Mouse (Mus musculus) forebrain, embryonic 10.5 days (tissue): ENCODE data around the gene Cep164. TPM values are rescaled to one million over a fixed set of nuclear protein-coding genes. Genes with fewer than 3 reads are reported as not detected.
A peak's percentile ranks its signal among the peaks of the same experiment; 100 is the strongest.
"Not testable (repeated sequence)": the region's sequence is repeated elsewhere in the genome, so short reads cannot be mapped to it uniquely, and the experiment has no call there.

Experiments used
- DNase-seq: peaks from one replicate; pipeline ENCODE4 v3.0.0-alpha.2; 2017; ENCODE audit warnings: low spot score; ENCODE audit errors: extremely low spot score
- H3K27ac ChIP-seq: fragments of 300-500 bp; sonication (generic); 2 replicates; pipeline ENCODE4 v1.5.1; 2016; ENCODE audit warnings: mild to moderate bottlenecking
- H3K27me3 ChIP-seq: fragments of 300-500 bp; sonication (generic); 2 replicates; pipeline ENCODE4 v1.6.1; 2016; ENCODE audit warnings: mild to moderate bottlenecking; ENCODE audit not compliant: poor library complexity, severe bottlenecking
- H3K36me3 ChIP-seq: fragments of 300-500 bp; sonication (generic); replicated peaks from 2 replicates; pipeline ENCODE4 v1.6.1; 2016; ENCODE audit warnings: mild to moderate bottlenecking, moderate library complexity
- H3K4me1 ChIP-seq: fragments of 300-500 bp; sonication (generic); 2 replicates; pipeline ENCODE4 v1.6.1; 2016
- H3K4me3 ChIP-seq: fragments of 300-500 bp; sonication (generic); 2 replicates; pipeline ENCODE4 v1.5.1; 2016; ENCODE audit warnings: mild to moderate bottlenecking, moderate library complexity
- H3K9me3 ChIP-seq: fragments of 300-500 bp; sonication (generic); 2 replicates; pipeline ENCODE4 v1.6.1; 2016; ENCODE audit warnings: mild to moderate bottlenecking, moderate library complexity
- WGBS: fragments of 180-500 bp; shearing (Covaris S2); methylation state at CpG from one replicate; pipeline ENCODE4 v1.1.7; 2016; 5-methylcytosine and 5-hydroxymethylcytosine counted together
- polyA plus RNA-seq: library from polyadenylated mRNA; unstranded; fragments of >200 nt; fragmentation: Nextera tagmentation; extraction: Ambion mirVana; gene quantifications from 2 replicates; pipeline ENCODE4 v1.2.1, GENCODE M21; 2016

Gene Cep164
- polyA plus RNA-seq, 1 experiment from 2014 or later: 19.3 TPM

GRCm38 (mm10) chr9:45797271-45797670 is 31.2 kb downstream of the Cep164 start:
- DNase-seq: no peak
- Histone ChIP-seq H3K4me1 (peaks cover 23% of the 10 kb centered on the region), H3K27ac (no peak overlapping the region), H3K4me3 (no peak overlapping the region), H3K36me3 (peaks cover 58% of the 10 kb centered on the region), H3K27me3 (no peaks in the 10 kb centered on the region), H3K9me3 (no peaks in the 10 kb centered on the region)
- WGBS: 81% methylated on average over 3 of the region's 3 CpGs

GRCm38 (mm10) chr9:45795722-45796121 is 32.8 kb downstream of the Cep164 start:
- peaks cover 29% of the 10 kb centered on the region for H3K4me1 ChIP-seq
- 92% methylated on average over 5 of the region's 5 CpGs for WGBS
- H3K27me3 ChIP-seq: no peaks in the 10 kb centered on the region
- H3K4me3 ChIP-seq: no peak overlapping the region
- peaks cover 56% of the 10 kb centered on the region for H3K36me3 ChIP-seq
- DNase-seq: no peak
- H3K9me3 ChIP-seq: no peaks in the 10 kb centered on the region
- no peak overlapping the region for H3K27ac ChIP-seq

GRCm38 (mm10) chr9:45793697-45794096 is 34.8 kb downstream of the Cep164 start:
- Histone ChIP-seq H3K9me3 (no peaks in the 10 kb centered on the region), H3K4me1 (peaks cover 32% of the 10 kb centered on the region), H3K4me3 (no peak overlapping the region), H3K36me3 (peaks cover 68% of the 10 kb centered on the region), H3K27ac (no peak overlapping the region), H3K27me3 (no peaks in the 10 kb centered on the region)
- DNase-seq: no peak
- WGBS: 92% methylated on average over 6 of the region's 6 CpGs

DNA sequence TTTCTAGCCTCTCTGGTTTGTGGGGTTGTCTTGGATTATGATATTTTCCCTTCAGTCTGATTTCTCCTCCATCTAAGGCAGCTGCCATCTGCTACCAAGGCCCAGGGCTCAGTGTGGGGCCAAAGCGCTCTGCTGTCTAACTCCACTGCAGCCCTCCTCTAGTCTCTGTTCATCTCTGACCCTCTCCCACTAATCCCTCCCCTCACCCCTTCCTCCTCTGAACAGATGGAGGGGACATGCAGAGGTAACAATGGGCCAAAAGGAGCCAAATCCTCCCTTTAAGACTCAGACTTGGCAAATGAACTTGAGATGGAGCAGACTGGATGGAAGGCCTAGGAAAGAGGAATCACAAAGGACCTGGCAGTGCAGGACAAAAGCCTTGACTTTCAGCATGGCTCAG is 36.3 kb downstream of the Cep164 start:
- H3K4me1 ChIP-seq: peaks cover 22% of the 10 kb centered on the region
- H3K4me3 ChIP-seq: no peak overlapping the region
- DNase-seq: no peak
- 94% methylated on average over 1 of the region's 1 CpGs for WGBS
- no peaks in the 10 kb centered on the region for H3K27me3 ChIP-seq
- no peaks in the 10 kb centered on the region for H3K9me3 ChIP-seq
- peaks cover 75% of the 10 kb centered on the region for H3K36me3 ChIP-seq
- H3K27ac ChIP-seq: peak overlapping the region; percentile 49; the same call in 1 of the 2 replicates

- H3K27ac ChIP-seq: 0 out of 2 replicates have a peak overlapping the region, but pooled peaks have one; percentile 30
- H3K27me3 ChIP-seq: no peaks in the 10 kb centered on the region
- H3K4me3 ChIP-seq: no peak overlapping the region
- peaks cover 80% of the 10 kb centered on the region for H3K36me3 ChIP-seq
- no peaks in the 10 kb centered on the region for H3K9me3 ChIP-seq
- DNase-seq: no peak
- 84% methylated on average over 8 of the region's 8 CpGs for WGBS
- H3K4me1 ChIP-seq: peaks cover 22% of the 10 kb centered on the region
Measured at GRCm38 (mm10) chr9:45791456-45792142, 36.9 kb downstream of the Cep164 start.

DNA sequence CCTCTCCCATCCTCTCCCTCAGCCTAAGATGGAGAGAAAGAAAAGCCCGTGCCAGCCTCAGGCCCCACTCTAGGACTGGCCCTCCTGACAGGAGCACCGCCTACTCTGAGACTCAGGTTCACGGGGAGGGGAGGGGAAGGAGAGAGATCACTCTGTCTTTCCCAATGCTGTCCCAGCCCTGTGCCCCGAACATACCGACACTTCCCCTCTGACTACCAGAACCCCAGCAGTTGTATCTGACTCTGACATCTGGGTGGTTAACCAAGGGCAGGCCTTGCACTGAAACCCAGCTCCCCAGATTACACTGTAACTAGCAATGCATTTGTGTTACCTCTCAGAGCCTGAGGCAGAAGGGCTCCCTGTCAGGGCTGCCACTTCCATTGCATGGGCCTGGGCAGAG is 40.1 kb downstream of the Cep164 start:
- Histone ChIP-seq H3K27ac (0 out of 2 replicates have a peak overlapping the region, but pooled peaks have one; percentile 31), H3K36me3 (peaks cover 82% of the 10 kb centered on the region), H3K4me1 (peaks cover 22% of the 10 kb centered on the region), H3K27me3 (no peaks in the 10 kb centered on the region), H3K4me3 (no peak overlapping the region), H3K9me3 (no peaks in the 10 kb centered on the region)
- WGBS: 59% methylated on average over 5 of the region's 5 CpGs
- no peak for DNase-seq

DNA sequence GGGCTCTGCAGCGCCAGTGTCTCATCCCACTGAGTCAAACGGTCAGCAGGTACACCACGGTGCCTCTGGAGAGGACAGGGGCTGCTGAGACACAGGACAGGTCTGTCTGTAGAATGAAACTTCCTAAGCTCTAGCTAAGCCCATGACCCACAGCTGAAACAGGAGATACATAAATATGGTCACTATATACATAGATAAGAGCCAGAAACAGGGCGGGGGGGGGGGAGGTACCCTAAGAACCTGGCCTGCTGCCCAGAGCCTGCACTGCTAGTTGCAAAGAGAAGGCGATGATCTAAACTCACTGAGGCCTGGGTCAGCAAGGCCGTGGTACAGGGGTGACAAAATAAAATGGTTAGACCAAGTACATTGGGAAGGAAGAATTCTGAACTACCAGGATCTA is 40.9 kb downstream of the Cep164 start:
- no peak for DNase-seq
- Histone ChIP-seq H3K9me3 (no peaks in the 10 kb centered on the region), H3K4me1 (peaks cover 19% of the 10 kb centered on the region), H3K27me3 (no peaks in the 10 kb centered on the region), H3K36me3 (peaks cover 74% of the 10 kb centered on the region), H3K27ac (no peak overlapping the region), H3K4me3 (no peak overlapping the region)
- WGBS: 91% methylated on average over 6 of the region's 6 CpGs

DNA sequence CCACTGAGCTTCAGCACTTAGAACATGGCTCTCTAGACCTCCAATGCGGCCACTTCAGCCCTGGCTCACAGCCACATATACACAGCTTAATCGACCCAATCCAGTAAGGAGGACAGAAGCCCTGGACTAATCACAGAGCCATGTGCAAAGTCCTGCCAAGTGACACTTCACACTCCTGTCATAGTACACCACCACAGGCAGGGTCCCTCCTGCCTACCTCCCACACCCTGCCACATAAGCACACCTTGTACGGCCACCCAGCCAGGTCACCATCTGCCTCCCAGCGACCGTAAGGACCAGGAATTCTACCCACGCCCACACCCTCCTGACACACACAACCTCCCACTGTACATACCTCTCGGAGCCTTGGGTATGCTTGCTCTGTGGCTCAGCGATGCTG is 41.4 kb downstream of the Cep164 start:
- H3K36me3 ChIP-seq: peaks cover 69% of the 10 kb centered on the region
- 93% methylated on average over 8 of the region's 8 CpGs for WGBS

DNA sequence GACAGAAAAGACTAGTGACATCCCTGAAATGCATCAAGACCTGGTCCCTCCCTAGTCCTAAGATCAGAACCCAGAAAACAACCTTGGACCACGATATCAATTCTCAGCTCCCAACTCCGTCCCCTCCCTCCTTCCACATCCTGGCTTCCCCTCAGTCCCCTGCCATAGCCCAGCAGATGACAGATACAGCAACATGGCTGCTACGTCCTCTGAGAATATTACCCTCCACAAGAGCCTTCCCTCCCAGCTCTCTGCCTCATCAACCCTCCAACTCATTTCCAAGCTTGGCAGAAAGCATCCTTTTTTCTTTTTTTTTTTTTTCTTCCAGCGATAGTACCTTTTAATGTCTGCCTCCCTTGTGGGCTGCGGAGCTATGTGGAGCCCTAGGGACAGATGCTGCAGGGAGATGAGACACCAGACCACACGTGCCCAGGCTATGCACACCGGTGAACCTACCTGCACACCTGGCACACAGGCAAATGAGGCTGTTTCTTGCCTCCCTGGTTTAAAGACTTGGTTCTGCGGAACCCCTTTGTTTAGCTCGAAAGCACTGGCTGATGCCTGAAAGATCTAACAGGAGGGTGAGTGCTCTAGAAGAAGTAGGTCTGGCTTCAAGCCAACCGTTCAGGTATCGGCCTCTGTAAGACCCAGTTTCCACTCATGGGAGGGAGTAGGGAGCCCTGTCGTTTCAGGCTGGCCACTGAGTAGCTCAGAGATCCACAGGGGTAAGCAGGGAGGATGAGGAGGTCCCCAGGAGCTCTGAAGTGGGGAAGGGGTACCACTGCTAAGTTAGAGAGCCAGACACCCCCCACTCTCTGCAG is 45.0 kb downstream of the Cep164 start:
- Histone ChIP-seq H3K4me3 (no peak overlapping the region), H3K27ac (no peak overlapping the region), H3K36me3 (peaks cover 58% of the 10 kb centered on the region), H3K27me3 (no peaks in the 10 kb centered on the region), H3K4me1 (no peaks in the 10 kb centered on the region), H3K9me3 (no peaks in the 10 kb centered on the region)
- 91% methylated on average over 12 of the region's 12 CpGs for WGBS
- no peak for DNase-seq

More for the DNA sequence above, 41.4 kb downstream of the Cep164 start:
- Histone ChIP-seq H3K4me3 (no peak overlapping the region), H3K27me3 (no peaks in the 10 kb centered on the region), H3K4me1 (peaks cover 14% of the 10 kb centered on the region), H3K9me3 (no peaks in the 10 kb centered on the region), H3K27ac (no peak overlapping the region)
- DNase-seq: no peak

GRCm38 (mm10) chr9:45779201-45779600 is 49.3 kb downstream of the Cep164 start:
- Histone ChIP-seq H3K27ac (0 out of 2 replicates have a peak overlapping the region, but pooled peaks have one; percentile 15), H3K27me3 (no peaks in the 10 kb centered on the region), H3K36me3 (peaks cover 66% of the 10 kb centered on the region), H3K4me1 (no peaks in the 10 kb centered on the region), H3K9me3 (no peaks in the 10 kb centered on the region), H3K4me3 (no peak overlapping the region)
- no peak for DNase-seq
- 76% methylated on average over 6 of the region's 6 CpGs for WGBS

DNA sequence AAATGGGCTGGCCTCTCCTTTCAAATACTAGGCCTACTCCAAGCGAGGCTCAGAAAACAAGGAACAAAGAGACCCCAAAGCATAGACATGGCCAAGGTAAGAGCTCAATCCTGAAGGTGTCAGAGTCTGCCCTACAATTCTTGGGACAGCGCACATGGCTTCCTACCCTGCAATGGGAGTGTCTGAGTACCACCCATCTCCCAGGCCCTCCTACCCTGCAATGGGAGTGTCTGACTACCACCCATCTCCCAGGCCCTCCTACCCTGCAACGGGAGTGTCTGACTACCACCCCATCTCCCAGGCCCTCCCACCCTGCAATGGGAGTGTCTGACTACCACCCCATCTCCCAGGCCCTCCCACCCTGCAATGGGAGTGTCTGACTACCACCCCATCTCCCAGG is 52.3 kb downstream of the Cep164 start:
- not testable (repeated sequence) for DNase-seq, H3K9me3 ChIP-seq, H3K4me3 ChIP-seq, H3K4me1 ChIP-seq, H3K27ac ChIP-seq, H3K27me3 ChIP-seq
- WGBS: 82% methylated on average over 3 of the region's 3 CpGs
- peaks cover 85% of the 10 kb centered on the region for H3K36me3 ChIP-seq

GRCm38 (mm10) chr9:45774088-45774487 is 54.4 kb downstream of the Cep164 start:
- WGBS: 79% methylated on average over 6 of the region's 6 CpGs
- Histone ChIP-seq H3K27me3 (no peaks in the 10 kb centered on the region), H3K4me1 (no peaks in the 10 kb centered on the region), H3K9me3 (no peaks in the 10 kb centered on the region), H3K4me3 (no peak overlapping the region), H3K27ac (no peak overlapping the region), H3K36me3 (peaks cover 94% of the 10 kb centered on the region)
- no peak for DNase-seq

- no peaks in the 10 kb centered on the region for H3K27me3 ChIP-seq
- H3K9me3 ChIP-seq: no peaks in the 10 kb centered on the region
- WGBS: 91% methylated on average over 5 of the region's 5 CpGs
- no peaks in the 10 kb centered on the region for H3K4me1 ChIP-seq
- H3K27ac ChIP-seq: no peak overlapping the region
- peaks cover 67% of the 10 kb centered on the region for H3K36me3 ChIP-seq
- DNase-seq: no peak
- no peak overlapping the region for H3K4me3 ChIP-seq
Measured at GRCm38 (mm10) chr9:45769596-45769995, 58.9 kb downstream of the Cep164 start.
